Mouse (Mus musculus) bone marrow macrophage, adult 2 months (primary cell): ENCODE data around the gene Il10rb.

Experiments
- CTCF ChIP-seq: IDR thresholded peaks from 2 replicates; pipeline ENCODE4 v1.5.1; 2012; ENCODE audit warnings: low read depth, mild to moderate bottlenecking, low read length, moderate library complexity
- POLR2A ChIP-seq: IDR thresholded peaks from 2 replicates; pipeline ENCODE4 v1.6.1; 2012; ENCODE audit warnings: mild to moderate bottlenecking, low read depth, low read length, borderline replicate concordance

- TF ChIP-seq CTCF (no peak), POLR2A (no peak)
Measured at GRCm38 (mm10) chr16:91357526-91357900, 48.5 kb upstream of the Il10rb start.
